Mouse (Mus musculus) spleen, embryonic (tissue): Measurements from ENCODE around the gene Apbb2.

Source experiments
- CTCF ChIA-PET: fragments of 350-600 bp; sonication (Branson Sonifier 250); formaldehyde crosslinking; loops from one replicate; lab custom pipeline; 2022; lab: Charles Lee

Gene Apbb2

GRCm38 (mm10) chr5:66550292-66550691 lies 68.3 kb downstream of the Apbb2 start:
- CTCF ChIA-PET = no interaction called here

GRCm38 (mm10) chr5:66549691-66550090 lies 68.9 kb downstream of the Apbb2 start:
- CTCF ChIA-PET = no interaction called here

GRCm38 (mm10) chr5:66546969-66547511 lies 71.5 kb downstream of the Apbb2 start:
- CTCF ChIA-PET = interaction anchor here (0.6 kb wide), 1 partner anchor 20 kb away, joined by 3 read pairs; no protein-coding TSS in a partner anchor

- CTCF ChIA-PET = no interaction called here
These were observed 72.9 kb downstream of the Apbb2 start for GRCm38 (mm10) chr5:66545573-66546141.

GRCm38 (mm10) chr5:66543761-66544160 lies 74.8 kb downstream of the Apbb2 start:
- CTCF ChIA-PET = no interaction called here

GRCm38 (mm10) chr5:66543344-66543743 lies 75.2 kb downstream of the Apbb2 start:
- CTCF ChIA-PET = no interaction called here

- CTCF ChIA-PET = no interaction called here
These were observed 76.1 kb downstream of the Apbb2 start for GRCm38 (mm10) chr5:66542521-66542920.

GRCm38 (mm10) chr5:66541385-66541784 lies 77.2 kb downstream of the Apbb2 start:
- CTCF ChIA-PET = interaction anchor here (0.6 kb wide), 1 partner anchor 697 kb away, joined by 5 read pairs; no protein-coding TSS in a partner anchor

- CTCF ChIA-PET = no interaction called here
These were observed 78.3 kb downstream of the Apbb2 start for GRCm38 (mm10) chr5:66540246-66540645.

- CTCF ChIA-PET = no interaction called here
These were observed 80.8 kb downstream of the Apbb2 start for GRCm38 (mm10) chr5:66537811-66538210.

GRCm38 (mm10) chr5:66536696-66537358 lies 81.8 kb downstream of the Apbb2 start:
- CTCF ChIA-PET = interaction anchor here (0.5 kb wide), 1 partner anchor 99 kb away, joined by 3 read pairs; no protein-coding TSS in a partner anchor

GRCm38 (mm10) chr5:66535566-66536236 lies 82.9 kb downstream of the Apbb2 start:
- CTCF ChIA-PET = no interaction called here

GRCm38 (mm10) chr5:66533711-66534425 lies 84.7 kb downstream of the Apbb2 start:
- CTCF ChIA-PET = no interaction called here

- CTCF ChIA-PET = no interaction called here
These were observed 85.8 kb downstream of the Apbb2 start for GRCm38 (mm10) chr5:66532827-66533226.

- CTCF ChIA-PET = no interaction called here
These were observed 88.2 kb downstream of the Apbb2 start for GRCm38 (mm10) chr5:66530361-66530760.

- CTCF ChIA-PET = interaction anchor here (0.6 kb wide), 1 partner anchor 447 kb away, joined by 4 read pairs; no protein-coding TSS in a partner anchor
These were observed 89.0 kb downstream of the Apbb2 start for GRCm38 (mm10) chr5:66529631-66530030.

- CTCF ChIA-PET = no interaction called here
These were observed 90.0 kb downstream of the Apbb2 start for GRCm38 (mm10) chr5:66528567-66528966.

- CTCF ChIA-PET = no interaction called here
These were observed 91.5 kb downstream of the Apbb2 start for GRCm38 (mm10) chr5:66527090-66527489.

GRCm38 (mm10) chr5:66525002-66525401 lies 93.6 kb downstream of the Apbb2 start:
- CTCF ChIA-PET = no interaction called here

- CTCF ChIA-PET = interaction anchor here (0.7 kb wide), 1 partner anchor 13 kb away, joined by 3 read pairs; no protein-coding TSS in a partner anchor
These were observed 94.7 kb downstream of the Apbb2 start for GRCm38 (mm10) chr5:66523681-66524503.

GRCm38 (mm10) chr5:66521250-66521649 lies 97.3 kb downstream of the Apbb2 start:
- CTCF ChIA-PET = no interaction called here
